Mouse (Mus musculus): ENCODE results near the gene Zfp119b. TPM values are rescaled to one million over a fixed set of nuclear protein-coding genes. Genes with fewer than 3 reads are reported as not detected.
A peak's percentile ranks its signal among the peaks of the same experiment; 100 is the strongest.
"Not testable (repeated sequence)": the region's sequence is repeated elsewhere in the genome, so short reads cannot be mapped to it uniquely, and the experiment has no call there.

Gene Zfp119b
- total RNA-seq, 2 experiments from 2014 or later: 3.8 to 5.2 TPM

GRCm38 (mm10) chr17:55957726-55958583 lies 8.7 kb upstream of the Zfp119b start:
- ATAC-seq (replicated peaks; ENCODE audit: poor library complexity): no peak

GRCm38 (mm10) chr17:55957168-55957567 lies 7.9 kb upstream of the Zfp119b start:
- peak; percentile 43 for ATAC-seq (replicated peaks; ENCODE audit: poor library complexity)

- ATAC-seq (replicated peaks; ENCODE audit: poor library complexity): no peak
These were observed 7.3 kb upstream of the Zfp119b start for GRCm38 (mm10) chr17:55956591-55956990.

- ATAC-seq (replicated peaks; ENCODE audit: poor library complexity): no peak
These were observed 6.8 kb upstream of the Zfp119b start for GRCm38 (mm10) chr17:55956129-55956528.

GRCm38 (mm10) chr17:55954229-55954628 lies 4.9 kb upstream of the Zfp119b start:
- no peak for ATAC-seq (replicated peaks; ENCODE audit: poor library complexity)

GRCm38 (mm10) chr17:55953751-55954150 lies 4.5 kb upstream of the Zfp119b start:
- no peak for ATAC-seq (replicated peaks; ENCODE audit: poor library complexity)

GRCm38 (mm10) chr17:55952447-55953027 lies 3.2 kb upstream of the Zfp119b start, which contains the start of gene Ebi3:
TSS of gene Ebi3 (plus strand) at chr17:55952640.
- peak; percentile 87 for ATAC-seq (replicated peaks; ENCODE audit: poor library complexity)

GRCm38 (mm10) chr17:55952041-55952440 lies 2.7 kb upstream of the Zfp119b start:
- ATAC-seq (replicated peaks; ENCODE audit: poor library complexity): no peak

GRCm38 (mm10) chr17:55950601-55951000 lies 1.3 kb upstream of the Zfp119b start:
- no peak for ATAC-seq (replicated peaks; ENCODE audit: poor library complexity)

GRCm38 (mm10) chr17:55948647-55949046 lies 653 bp downstream of the Zfp119b start:
- no peak for ATAC-seq (replicated peaks; ENCODE audit: poor library complexity)

- ATAC-seq (replicated peaks; ENCODE audit: poor library complexity): no peak
These were observed 3.6 kb downstream of the Zfp119b start for GRCm38 (mm10) chr17:55945696-55946095.

- ATAC-seq (replicated peaks; ENCODE audit: poor library complexity): peak; percentile 93
These were observed 4.2 kb downstream of the Zfp119b start for GRCm38 (mm10) chr17:55944866-55945682.

- ATAC-seq (replicated peaks; ENCODE audit: poor library complexity): not testable (repeated sequence)
These were observed 4.9 kb downstream of the Zfp119b start for GRCm38 (mm10) chr17:55944387-55944865.

GRCm38 (mm10) chr17:55933191-55933590 lies 16.1 kb downstream of the Zfp119b start:
- no peak for ATAC-seq (replicated peaks; ENCODE audit: poor library complexity)

GRCm38 (mm10) chr17:55932635-55933034 lies 16.7 kb downstream of the Zfp119b start:
- peak; percentile 20 for ATAC-seq (replicated peaks; ENCODE audit: poor library complexity)

GRCm38 (mm10) chr17:55931553-55932502 lies 17.5 kb downstream of the Zfp119b start:
- peak; percentile 86 for ATAC-seq (replicated peaks; ENCODE audit: poor library complexity)

- ATAC-seq (replicated peaks; ENCODE audit: poor library complexity): no peak
These were observed 42.6 kb downstream of the Zfp119b start for GRCm38 (mm10) chr17:55906669-55907068.

GRCm38 (mm10) chr17:55904131-55904530 lies 45.2 kb downstream of the Zfp119b start:
- ATAC-seq (replicated peaks; ENCODE audit: poor library complexity): no peak

- no peak for ATAC-seq (replicated peaks; ENCODE audit: poor library complexity)
These were observed 45.6 kb downstream of the Zfp119b start for GRCm38 (mm10) chr17:55903687-55904086.

GRCm38 (mm10) chr17:55903087-55903486 lies 46.2 kb downstream of the Zfp119b start:
- ATAC-seq (replicated peaks; ENCODE audit: poor library complexity): no peak
